Mouse (Mus musculus) layer of hippocampus, adult 9-10 months (tissue): ENCODE data around the gene Scyl1.
"Not testable (repeated sequence)": the region's sequence is repeated elsewhere in the genome, so short reads cannot be mapped to it uniquely, and the experiment has no call there.

Experiments used
- DNase-seq: peaks from one replicate; pipeline ENCODE4 v3.0.0; 2022; ENCODE audit warnings: low spot score

Scyl1 gene

DNA sequence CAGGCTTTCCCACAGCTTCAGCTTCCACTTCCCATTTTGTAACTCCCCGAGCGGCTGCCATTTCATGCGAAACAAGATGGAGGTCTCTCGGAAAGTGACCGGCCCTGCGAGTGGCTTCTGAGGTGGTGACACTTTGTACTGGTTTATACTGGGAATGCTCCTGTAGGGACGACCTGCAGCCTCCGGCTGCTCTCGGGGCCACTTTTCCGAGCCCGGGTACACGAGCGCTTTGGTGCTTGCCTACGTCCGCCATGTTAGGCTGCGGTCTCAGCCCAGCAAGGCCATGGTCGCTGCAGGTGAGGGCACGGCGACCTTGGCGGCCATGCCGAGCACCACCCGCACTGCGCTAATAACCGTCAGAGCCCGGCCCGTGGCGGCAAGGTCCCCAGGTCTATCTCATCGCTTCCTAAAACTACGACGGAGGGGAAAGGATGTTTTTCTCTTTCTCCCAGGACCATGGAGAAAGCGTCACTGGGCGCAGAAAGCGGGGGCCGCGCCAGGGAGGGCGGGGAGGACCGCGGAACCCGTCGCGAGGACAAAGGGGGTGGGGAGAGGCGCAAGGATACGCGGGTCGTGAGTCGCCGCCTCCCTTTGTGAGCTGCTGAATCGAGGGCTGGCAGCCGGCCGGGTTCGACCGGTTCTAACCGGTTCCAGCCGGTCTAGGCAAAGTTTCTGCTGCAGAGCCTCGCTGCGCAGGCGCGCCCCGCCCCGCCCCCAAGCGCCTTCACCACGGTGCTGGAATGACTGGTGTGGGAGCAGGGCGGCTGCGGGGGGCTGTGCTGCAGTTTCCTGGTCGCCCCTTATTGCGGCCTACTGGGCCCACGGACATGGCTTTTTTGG is 32.0 kb upstream of the Scyl1 start:
- peak; percentile 95 for DNase-seq

DNA sequence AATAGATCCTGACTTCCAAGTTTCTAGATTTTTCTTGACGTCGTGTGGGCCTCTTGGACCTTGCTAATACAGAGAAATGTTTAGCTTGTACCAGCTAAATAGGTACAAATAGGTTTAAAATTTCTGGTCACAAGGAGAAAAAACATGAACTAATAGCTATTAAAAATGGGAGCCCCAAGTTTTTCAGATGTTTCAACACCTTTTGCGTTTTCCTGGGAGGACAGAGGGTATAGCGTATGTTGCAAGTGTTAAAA is 31.5 kb upstream of the Scyl1 start:
- no peak for DNase-seq

DNA sequence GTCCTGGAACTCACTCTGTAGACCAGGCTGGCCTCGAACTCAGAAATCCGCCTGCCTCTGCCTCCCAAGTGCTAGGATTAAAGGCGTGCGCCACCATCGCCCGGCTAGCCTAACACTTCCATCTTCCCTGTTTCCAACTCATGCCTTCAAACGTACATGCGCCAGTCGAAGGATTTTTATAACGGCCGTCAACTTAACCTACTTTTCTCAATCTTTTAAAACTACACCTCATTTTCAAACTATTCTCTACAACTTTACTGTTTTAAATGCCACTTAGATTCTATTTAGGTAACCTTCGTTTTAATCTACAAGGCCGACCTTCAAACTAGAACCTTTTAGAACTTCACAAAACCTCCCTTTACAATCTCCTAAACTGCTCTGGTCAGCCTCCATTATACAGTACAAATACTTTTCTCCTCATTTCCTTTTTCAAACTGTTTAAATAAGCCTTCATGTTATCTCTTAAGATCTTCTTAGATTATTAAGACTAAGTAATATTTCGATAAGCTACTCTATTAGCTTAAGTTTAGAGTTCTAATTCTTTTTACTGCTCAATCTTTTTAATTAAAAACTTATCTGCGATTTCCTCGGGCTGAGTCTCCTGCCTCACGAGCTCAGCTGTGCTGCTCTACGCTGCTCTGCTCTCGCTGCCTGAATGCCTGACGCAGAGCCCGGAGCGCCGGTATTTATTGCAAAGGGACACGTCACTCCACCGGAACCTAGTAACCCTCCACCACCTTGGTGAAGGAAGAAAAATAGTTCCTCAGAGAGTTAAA is 31.0 kb upstream of the Scyl1 start:
- DNase-seq = peak; percentile 98

DNA sequence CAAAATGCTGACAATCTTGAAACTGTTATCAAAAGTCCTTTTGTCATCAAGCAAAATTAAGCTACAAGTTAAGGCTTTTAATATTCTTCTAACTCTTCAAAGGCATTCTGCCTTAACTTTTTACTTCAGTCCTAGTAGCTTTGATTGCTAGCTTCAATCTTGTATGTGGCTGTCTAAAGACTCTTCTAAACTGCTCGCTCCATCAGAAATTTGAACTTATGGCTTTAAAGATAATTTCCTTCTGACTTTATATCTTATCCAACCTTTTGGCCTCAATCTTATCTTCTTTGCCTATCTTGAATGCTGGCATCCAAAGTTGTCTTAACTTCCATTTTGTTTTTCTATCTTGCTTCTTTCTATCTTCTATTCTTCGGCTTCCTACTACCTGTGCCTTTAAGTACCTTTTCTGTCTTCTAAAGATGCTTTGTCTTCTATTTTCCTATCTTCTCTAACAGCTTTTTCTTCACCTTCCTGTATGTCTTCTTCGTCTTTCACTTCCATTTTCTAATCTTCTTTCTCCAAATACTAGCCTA is 30.3 kb upstream of the Scyl1 start:
- DNase-seq = no peak

DNA sequence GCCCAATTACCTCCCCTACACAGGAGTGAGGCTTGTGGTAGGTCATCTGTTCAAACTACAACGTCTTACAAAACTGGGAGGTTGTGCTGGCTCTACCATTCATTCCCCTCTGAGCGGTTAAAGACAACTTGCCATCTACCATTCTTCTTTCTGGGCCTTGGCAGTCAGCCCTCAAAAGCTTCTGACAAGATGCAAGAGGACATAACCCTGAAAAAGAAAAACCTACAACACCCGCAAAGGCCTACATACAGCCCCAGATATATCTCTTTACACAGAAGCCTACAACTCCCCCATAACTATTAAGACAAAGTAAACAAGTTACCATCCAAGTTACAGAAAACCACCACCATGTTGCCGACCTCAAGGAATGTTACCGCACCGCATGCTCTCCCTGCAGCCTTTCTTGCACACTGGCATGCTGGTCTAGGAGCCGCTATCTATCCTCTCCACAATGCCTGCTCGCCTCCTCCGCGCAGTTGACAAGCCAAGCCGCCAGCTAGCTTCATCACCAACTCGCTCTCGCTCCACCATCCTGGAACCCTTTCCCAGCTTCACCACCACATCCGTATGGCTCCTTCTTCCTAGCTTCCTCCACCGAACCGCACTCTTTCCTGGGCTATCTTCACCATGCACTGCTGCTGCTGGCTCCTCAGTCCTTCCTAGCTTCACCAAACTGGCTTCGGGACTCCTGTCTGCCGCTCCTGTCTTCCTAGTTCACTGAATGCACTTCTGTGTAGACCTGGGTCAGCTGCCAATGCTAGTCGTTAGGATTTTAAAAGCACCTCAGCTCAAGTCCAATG is 29.6 kb upstream of the Scyl1 start:
- DNase-seq = no peak

DNA sequence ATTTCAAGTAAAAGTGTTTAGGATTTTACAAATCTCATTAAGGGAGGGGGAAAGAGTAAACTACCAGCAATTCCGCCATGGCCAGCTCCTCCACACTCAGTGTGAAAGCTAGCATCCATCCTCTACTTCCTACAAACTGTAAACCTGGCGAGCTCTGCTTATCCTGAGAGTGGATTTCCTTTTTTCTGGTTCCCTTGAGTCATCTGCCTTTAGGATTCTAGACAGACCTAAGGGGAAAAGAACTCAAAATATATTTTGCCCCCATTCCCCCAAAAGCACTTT is 29.1 kb upstream of the Scyl1 start:
- no peak for DNase-seq

DNA sequence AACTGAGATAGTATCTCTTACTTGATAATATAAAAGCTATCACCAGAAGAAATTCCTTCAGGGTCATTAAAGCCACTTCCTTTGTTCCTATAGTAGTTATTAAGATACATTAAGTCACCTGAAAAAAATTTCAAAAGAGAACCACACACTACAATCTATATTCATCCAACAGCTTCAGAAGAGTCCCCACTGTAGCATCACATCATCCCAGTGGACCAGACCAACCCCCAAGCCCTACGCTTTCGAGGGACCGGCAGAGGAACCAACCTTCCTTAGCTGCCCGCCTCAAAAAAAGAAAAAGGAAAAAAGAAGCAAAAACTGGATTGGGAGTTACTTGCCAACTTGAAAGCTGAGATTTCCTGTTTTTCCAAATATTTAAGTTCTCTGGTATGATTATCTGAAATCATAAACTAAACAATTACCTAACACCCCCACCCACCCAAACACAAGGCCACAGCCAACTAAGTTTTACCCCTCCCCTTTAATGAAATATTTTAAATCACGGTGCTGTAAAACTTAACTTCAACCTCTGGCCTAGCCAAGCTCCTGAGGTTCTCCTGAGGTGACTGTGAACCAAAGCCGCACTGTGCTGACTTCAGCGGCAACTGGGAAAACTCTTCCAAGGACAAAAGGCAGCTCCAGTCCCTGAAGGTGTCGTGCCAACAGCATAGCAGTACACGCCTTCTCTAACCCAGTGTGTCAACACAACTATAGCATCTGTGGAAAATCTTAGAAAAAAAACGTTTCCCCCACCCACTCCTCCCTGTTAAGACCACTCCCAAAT is 28.5 kb upstream of the Scyl1 start:
- DNase-seq = no peak

DNA sequence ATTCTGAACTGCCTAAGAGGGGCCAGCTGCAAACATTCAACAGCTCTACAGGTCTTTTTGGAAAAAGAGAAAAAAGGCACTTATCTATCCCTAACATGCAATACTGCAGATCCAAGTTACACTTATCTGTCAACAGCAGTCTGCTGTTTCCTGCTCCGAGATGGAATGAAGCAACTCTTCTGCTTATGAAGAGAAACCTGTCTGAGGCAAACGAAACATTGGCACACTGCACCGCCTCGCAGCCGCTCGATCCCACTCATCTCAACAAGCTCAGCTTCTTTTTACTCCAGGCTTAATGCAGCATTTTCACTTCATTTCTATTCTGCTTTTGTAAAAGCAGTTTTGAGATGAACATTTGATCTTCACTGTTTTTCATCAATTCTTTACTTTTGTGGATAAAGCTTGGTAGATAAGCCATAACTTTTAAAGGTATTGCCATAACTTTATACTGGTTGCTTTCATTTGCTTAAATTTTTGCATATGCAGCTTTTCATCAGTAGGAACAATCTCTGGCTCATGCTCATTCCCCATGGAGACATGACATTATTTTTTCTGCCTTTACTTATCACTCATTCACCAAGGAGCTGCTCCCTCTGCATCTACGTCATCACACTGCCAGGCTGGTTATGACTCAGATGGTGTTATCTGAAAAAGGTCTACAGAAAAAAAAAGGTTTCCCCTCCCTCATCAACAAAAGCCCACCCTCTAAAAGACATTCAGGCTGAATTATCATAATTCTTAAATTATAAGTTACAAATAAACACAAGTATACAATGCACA is 27.7 kb upstream of the Scyl1 start:
- DNase-seq = no peak

DNA sequence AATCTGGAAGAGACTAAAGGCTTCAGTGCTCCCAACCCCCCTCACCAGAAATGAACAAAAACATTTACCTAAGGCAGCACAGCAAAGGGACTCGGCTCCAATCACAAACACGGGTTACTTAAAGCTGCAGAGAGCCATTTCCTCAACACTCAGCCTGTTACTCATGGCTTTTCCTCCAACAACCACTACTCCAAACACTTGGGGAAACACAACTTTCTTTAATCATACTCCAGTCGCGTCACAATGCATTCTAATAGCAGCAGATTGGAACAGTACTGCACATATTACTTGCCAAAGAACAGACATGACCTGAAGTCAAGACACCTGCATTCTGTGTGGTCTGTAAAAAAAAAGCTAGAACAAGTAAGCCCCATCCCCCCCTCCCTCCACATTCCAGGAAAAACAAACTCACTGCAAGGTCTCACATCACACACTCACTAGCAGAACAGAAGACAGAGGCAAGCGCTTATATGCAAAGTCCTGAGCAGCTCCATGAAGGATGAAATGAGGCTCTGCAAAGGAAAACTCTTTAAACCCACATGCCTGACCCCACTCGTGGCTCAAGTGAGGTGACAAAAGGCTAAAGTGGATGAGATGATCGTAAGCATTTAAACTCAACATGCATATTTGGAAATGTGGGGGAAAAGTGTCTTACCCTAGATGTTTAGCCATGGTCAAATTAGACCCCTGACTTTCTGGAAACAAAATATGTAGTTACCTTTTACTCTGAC is 26.3 kb upstream of the Scyl1 start:
- no peak for DNase-seq

DNA sequence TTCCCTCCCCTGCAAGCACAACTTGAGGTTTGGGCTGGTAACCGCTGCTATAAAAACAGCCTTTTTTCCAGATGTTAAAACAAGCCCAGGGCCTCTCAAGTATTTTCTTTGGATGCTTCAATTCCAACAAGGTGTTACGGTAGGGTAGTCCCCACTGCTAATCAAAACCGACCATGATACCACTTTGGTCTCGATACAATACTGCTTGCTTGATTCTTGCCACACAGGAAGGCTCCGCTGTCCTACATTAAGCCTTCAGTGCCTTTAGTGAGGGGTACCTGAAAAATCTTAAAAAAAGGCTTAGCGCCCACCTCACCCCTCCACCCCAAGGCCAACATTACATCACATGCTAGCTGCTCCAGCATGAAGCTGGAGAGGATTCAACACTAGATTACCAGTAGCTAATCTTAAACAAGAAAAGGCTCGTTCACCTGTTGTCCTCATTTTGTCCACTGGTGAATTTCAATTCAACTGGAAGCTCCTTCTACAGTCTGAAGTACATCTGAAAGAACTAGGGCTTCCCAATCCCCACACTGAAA is 25.4 kb upstream of the Scyl1 start:
- no peak for DNase-seq

DNA sequence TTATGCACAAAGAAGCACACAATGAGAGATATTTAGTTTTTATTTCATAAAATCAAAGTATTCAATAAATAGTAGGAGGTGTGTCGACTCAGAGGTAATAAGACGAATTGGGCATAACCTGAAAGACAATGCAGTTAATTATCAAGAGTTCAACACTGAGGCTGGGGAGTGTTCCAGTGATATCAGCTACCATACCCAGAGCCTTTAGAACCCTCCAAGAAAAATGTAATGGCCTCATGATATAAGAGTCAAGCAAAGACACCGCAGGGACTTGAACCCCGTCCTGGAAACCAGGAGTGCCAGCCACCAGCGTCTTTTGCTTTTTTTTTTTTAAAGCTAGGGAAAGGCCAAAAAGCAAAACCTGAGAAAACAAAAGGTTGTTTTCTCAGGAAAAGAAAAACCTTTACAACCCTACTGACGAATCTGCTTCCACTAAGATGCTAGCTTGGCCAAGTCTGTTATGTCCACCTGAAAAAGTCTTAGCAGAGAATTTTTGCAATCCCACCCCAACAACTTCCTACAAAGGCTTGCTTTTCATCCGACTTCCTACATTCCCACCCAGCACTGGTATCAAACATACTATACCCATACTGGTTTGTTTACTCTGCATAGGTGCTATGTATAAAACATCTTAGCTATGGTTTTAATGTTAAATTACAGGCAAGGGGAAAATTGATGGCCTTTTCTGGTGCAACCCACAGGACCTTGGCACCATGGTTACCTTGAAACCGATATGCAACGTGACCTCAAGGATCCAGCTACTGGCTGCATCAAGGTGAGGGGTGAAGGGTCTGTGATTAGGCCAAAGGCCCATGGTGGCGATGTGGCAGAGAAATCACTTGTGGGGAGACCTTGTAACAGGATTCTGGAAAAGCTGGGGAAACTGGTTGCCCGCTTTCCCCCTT is 24.7 kb upstream of the Scyl1 start:
- no peak for DNase-seq

DNA sequence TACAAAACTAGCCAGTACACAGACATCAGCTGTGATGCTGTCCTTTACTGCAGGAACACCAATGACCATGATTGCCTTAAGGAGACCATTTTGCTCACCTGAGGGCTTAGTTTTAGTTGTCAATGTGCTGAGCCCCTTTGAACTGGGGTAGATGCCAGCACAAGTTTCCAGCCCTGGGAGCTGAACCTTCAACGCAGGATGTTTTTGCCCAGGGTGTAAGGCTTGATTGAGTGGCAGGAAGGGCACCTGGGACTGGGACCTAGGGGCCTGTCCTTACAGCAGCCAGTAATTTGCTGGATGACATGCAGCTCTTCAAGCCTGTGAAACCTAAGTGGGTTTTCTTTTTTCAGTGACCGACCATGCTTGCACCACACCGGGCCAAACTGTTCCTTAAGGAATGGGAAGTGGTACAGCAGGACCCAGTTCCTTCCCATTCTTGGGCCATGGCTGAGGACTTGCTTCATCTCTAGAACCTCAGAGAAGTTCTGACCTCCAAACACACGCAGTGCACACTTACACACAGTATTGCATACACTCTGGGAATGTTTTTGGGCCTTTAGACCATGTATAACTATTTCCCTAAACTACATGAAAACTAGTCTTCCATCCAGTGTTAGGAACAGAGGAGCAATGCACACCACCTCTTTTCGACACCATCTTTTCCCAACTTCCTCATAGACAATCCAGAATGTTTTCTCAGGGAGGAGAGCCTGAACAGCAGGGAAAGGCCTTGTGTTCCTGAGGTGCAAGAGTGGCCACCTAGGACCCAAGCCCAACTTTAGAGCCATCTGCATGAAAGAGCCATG is 23.8 kb upstream of the Scyl1 start:
- no peak for DNase-seq

DNA sequence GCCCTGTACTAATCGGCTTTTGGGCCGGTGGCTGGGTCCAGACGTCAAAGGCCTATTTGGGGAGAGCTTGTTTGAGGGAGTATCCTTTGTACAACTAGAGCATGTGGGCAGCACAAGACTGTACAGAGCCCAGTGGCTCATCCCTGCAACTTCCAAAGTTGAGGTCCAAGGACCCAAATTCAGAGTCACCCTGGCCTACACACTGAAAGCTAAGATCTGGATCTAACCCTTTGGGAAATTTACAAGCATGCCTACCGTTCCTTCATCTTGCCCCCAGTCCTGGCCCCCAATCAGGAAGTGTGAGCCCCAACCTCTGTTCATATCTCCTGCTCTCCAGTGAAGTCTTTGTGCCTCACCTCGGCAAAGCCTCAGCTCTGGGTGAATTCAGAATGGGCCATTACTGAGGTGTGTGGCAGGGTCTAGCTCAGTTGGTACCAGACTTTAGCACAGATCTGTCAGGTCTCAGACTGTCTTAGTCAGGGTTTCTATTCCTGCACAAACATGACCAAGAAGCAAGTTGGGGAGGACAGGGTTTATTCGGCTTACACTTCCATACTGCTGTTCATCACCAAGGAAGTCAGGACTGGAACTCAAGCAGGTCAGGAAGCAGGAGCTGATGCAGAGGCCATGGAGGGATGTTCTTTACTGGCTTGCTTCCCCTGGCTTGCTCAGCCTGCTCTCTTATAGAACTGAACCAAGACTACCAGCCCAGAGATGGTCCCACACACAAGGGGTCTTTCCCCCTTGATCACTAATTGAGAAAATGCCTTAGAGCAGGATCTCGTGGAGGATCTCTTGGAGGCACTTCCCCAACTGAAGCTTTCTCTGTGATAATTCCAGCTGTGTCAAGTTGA is 22.9 kb upstream of the Scyl1 start:
- DNase-seq = not testable (repeated sequence)

DNA sequence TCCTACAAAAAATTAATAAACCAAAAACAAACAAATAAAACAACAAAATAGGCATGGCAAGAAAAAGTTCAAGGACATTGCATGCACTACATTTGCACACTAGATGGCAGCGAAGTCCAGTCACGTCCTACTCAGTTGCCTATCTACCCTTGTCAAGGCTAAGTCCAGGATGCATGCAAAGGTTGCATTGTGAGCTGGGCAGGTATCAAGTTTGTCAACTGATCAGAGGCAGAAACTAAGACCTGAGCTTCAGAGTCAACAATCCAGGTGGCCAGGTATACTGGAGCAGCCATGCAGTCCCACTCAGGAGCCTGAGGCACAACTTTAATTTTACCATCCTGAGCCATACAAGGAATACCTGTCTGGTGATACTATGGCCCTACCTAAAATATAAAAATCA is 21.9 kb upstream of the Scyl1 start:
- no peak for DNase-seq

DNA sequence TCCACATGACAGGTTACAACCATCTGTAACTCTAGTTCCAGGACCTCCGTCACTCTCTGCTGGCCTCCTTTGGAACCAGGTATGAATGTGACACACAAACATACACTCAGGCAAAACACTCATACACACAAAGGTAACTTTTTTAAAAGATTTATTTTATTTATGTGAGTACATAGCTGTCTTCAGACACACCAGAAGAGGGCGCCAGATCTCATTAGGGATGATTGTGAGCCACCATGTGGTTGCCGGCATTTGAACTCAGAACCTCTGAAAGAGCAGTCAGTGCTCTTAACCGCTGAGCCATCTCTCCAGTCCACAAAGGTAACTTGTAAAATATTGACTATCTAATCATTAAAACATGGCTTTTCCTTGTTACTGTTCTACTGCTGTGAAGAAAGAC is 20.1 kb upstream of the Scyl1 start:
- DNase-seq = no peak

DNA sequence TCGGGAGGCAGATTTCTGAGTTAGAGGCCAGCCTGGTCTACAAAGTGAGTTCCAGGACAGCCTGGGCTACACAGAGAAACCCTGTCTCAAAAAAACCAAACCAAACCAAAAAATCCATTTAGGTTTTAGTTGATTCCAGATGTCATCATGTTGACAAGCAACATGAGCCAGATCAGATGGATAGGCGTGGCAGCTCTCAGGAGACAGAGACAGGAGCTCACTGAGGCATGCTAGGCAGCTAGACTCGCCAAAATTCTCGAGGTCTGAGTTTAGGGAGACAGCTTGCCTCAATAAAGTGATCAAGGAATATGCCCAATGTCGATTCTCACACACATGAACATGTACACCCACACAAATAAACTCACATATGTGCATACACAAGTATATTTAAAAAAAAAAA is 17.8 kb upstream of the Scyl1 start:
- no peak for DNase-seq

DNA sequence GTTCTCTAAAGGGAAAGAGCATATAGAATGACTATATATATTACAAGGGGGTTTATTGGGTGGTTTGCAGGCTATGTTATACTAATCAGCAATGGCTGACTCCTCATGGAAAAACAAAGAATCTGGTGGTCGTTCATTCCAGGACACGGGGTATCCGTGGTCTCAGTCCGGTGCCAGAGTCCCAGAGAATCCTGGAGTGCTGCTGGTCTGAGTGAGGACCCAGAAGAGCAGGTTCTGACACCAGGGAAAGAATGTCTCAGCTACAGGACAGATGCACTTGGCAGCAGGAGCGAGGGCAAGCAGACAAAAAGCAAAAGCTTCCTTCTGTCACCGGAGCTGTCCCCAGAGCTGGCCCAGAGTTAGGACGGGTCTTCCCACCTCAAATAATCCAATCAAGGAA is 17.4 kb upstream of the Scyl1 start:
- no peak for DNase-seq

DNA sequence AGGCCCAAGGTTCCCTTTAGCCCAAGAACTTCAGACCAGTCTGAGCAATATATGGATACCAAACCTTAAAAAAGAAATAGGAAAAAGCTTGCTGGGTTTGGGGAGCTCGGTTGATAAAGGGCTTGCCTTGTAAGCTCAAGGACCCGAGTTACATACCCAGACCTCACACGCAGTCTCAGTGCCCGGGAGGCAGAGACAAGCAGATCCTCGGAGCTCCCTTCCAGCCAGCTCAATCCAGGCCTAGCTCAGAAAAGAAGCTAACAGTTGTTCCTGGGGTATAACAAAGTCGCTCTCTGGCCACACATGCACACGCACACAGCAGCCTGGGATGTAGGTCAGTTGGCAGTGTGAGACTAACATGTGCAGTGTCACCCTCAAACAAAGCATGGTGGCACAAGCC is 16.7 kb upstream of the Scyl1 start:
- DNase-seq = no peak
